Mouse (Mus musculus) naive thymus-derived CD4-positive, alpha-beta T cell, adult 2 months (primary cell): ENCODE measurements around the gene Rnf220.
A peak's percentile ranks its signal among the peaks of the same experiment; 100 is the strongest.
"Not testable (repeated sequence)": the region's sequence is repeated elsewhere in the genome, so short reads cannot be mapped to it uniquely, and the experiment has no call there.

Experiments
- DNase-seq: peaks from one replicate; pipeline ENCODE4 v3.0.0-alpha.2; 2011; ENCODE audit warnings: low read depth

The Rnf220 gene

DNA sequence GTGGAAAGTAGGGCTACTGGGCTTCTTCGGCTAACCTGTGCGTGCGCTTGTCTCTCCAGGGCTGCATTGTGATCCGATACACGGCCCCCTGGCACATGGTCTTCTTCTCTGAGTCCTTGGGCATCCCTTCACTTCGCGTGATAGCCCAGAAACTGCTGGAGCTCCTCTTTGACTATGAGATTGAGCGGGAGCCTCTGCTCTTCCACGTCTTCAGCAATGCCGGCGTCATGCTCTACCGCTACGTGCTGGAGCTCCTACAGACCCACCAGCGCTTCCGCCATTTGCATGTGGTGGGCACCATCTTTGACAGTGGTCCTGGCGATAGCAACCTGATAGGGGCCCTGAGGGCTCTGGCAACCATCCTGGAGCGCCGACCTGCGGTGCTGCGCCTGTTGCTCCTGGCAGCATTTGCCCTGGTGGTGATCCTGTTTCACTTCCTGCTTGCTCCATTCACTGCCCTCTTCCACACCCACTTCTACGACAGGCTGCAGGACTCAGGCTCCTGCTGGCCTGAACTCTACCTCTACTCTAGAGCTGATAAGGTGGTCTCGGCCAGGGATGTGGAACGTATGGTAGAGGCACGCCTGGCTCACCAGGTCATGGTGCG, 228.9 kb downstream of the Rnf220 start:
- DNase-seq = no peak

DNA sequence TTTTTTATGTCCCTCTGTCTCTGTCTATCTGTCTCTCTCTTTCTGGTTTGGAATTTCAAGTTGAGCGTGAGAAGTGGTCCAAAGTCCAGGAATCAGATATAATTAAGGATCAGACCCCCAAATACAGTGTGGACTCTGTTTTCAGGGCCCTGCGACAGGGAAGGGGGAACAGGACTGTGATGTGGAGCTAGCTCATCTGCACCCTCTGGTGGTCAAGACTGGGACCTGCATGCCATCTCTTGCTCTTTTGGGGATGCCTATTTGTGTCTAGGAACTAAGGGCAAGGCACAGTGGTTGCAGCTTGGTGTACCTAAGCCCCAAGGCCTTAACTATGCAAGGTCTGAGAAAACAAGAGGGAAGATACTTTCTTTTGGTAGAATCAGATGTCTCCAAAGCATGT, 229.6 kb downstream of the Rnf220 start:
- DNase-seq = peak; percentile 83

DNA sequence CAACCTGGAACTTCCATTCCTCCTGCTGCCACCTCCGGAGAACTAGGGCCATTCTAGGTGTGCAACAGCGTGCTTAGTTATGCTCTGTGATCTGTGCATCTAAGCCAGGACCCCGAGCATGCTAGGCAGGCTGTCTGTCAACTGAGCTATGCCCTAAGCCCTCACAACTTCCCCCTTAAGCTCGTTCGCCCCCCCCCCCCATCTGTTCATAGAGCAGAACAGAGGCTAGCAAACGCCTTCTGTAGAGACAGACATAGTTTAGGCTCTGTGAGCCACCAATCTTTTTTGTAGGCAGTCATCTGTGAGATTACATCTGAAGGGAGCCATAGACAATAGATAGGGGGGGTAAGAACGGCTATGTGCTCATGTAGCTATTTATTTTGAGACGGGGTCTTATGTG, 233.9 kb downstream of the Rnf220 start:
- no peak for DNase-seq

DNA sequence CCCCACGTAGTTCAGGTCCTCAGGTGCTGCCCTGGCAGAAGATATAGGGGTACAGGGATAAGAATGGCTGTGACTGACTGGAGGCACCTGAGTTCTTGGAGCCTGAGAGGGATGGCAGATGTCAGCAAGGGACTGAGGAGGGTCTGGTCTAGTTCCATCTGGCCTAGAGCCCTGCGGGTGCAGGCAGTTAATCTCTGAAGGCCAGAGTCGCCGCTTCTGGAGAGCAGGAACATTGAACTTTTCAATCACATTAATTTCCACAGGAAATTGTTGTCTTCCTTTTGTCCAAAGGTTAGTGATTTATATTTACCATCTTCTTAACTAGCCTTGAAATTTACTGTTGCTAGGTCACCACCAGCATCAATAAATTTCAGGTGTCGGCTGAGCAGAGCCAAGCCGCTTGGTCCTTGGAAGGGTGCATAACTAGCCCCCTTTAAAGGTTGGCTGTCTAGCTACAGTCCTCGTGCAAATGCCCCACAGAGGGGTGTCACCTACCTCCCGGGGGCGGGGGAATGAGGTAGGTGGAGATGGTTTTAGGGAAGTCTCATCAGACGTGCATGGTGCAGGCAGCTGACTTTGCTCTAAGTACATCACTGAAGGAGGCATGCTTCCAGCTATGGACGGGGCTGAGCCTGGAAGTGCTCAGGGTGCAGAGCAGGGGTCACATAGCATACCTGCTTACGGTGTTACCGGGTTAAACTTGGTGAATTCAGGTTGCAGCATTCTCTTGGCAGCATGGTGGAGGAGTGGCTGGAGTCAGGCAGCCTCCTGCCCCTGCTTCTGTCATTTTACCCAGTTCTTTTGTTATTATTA, 234.5 kb downstream of the Rnf220 start:
- DNase-seq = no peak

DNA sequence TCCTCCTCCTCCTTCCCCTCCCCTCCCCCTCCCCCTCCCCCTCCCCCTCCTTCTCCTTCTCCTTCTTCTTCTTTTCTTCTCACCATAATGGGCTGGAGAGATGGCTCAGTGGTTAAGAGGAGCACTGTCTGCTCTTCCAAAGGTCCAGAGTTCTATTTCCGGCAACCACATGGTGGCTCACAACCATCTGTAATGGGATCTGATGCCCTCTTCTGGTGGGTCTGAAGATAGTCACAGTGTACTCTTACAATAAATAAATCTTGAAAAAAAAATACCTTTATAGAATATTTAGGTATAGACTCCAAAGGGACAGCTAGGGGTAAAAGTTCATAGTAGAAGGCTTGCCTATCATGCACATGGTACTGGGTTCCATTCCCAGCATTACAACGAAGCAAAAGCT, 235.6 kb downstream of the Rnf220 start:
- no peak for DNase-seq

DNA sequence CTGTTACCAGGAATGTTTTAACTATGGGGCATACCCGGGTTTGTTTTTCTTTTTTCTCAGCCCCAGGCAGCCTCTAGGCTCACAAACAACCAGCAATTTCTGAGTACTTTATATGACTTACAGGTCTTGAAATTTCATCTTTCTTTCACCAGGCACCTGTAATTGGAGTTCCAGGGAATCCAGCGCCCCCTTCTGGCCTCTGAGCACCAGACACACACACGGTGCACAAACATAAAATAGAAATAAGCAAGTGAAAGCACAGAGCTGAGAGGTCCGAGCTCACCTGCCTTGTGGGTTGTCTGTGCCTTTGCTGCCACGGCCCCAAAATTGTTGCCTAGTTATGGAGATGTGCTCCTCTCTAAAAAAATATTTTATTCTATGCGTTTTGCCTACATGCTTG, 236.9 kb downstream of the Rnf220 start:
- DNase-seq = not testable (repeated sequence)

DNA sequence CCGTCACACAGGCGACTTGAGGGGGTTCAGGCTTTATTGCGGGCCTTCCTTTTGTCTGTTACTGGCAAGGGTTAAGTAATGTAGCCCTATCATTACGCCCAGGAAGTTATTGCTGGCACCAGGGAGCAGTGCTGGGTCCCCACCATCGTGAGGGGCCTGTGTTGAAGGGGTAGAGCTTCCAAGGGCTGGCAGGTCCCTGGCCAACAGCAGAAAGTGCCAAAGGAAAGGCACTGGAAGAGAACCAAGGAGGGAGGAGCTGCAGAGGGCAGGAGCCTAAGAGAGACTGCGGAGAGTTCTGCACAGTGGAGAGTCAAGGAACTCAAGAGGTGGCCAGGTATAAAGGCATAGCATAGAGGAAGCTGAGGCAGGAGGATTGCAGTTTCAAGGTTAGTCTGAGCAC, 242.2 kb downstream of the Rnf220 start:
- DNase-seq = no peak

DNA sequence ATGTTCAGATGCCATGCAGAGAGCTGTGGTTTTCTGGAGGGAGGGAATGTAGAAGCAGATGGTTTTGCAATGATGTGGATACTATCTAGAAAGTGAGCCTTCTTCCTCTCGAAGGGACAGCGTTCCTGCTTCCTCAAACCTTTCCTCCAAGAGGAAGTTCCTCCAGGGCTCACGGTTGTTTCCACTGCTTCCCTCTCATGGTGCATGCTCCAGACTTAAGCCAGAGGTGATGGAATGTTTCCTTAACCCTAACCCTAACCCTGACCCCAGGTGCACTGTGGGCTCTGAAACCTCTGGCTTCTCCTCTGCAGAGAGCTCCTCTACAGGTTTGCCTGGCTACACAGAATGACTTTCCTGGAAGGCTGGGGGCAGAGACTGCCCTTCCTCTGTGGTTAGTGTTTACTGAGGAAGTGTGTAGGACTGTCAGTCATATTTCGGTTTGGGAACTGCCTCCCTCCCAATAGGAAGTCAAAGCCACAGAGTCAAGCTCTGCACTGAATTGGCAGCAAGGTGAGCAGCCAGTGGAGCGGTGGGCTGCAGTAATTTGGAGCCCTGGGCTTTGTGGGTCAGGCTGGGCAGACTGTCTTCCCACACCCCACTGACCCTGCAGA, 242.7 kb downstream of the Rnf220 start:
- DNase-seq = no peak

DNA sequence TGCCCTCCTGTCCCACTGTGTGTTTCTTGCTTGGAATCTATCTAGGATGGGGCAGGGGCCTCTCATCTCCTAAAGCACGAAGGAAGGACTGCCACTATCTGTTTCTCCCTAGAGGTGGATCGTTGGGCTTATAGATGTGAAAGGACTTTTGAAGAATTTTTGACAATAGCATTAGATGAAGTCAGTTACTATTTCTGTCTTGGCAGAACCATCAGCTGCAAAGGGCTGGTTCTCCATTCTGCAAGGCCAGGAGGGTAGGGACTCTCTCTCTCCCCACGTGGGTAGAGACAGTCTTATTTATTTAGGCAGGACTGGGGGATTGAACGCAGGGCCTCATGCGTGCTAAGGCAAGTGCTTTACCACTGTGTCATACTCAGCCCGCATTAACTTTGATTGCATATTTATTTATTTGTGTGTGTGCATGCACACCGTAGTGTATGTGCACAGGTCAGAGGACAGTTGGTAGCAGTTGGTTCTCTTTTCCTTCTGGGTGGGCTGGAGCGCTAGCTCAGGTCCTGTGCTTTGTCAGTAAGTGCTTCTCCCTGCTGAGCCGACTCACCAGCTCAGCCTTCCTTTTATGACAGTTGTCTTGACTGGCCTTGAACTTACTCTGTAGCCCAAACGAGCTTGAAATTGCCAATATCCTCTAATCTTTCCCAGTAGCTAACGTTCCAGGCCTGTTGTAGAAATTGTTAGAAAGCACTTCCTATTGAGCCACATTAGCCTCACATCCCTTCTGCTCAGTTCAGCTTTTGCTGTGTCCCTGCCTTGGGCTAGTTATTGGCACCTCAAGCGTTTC, 243.4 kb downstream of the Rnf220 start:
- DNase-seq = no peak

DNA sequence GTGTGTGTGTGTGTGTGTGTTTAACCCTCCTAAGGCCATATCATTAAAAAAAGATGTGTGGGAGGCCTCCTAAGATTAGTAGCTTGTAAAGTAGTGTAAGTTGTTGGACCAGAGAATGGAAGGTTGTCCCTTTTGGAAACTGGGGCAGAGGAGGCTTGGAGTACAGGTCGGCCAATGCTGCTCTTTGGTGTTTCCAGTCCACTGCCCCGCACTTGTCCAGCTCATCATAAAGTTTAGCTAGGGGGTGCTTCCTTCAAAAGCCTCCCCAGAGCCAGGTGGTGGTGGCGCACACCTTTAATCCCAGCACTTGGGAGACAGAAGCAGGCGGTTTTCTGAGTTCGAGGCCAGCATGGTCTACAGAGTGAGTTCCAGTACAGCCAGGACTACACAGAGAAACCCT, 244.1 kb downstream of the Rnf220 start:
- no peak for DNase-seq

DNA sequence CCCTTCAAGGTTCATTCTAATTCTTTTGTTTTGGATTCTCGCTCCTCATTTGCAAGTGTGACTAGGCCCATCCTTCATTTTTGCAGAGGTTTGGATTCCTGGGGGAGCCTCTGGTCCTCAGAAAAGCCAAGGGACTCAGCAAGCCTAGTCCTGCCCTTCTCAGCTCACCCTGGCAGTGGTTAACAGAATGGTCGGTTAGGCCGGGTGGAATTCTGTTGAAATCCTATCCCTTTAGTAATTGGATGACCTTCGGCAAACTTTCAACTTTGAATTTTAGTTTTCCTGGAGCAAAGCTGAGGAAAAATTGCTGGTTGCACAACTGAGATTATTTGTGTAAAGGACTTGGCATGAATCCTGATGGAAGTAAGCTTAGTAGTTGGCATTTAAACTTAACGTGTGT, 244.5 kb downstream of the Rnf220 start:
- DNase-seq = no peak

DNA sequence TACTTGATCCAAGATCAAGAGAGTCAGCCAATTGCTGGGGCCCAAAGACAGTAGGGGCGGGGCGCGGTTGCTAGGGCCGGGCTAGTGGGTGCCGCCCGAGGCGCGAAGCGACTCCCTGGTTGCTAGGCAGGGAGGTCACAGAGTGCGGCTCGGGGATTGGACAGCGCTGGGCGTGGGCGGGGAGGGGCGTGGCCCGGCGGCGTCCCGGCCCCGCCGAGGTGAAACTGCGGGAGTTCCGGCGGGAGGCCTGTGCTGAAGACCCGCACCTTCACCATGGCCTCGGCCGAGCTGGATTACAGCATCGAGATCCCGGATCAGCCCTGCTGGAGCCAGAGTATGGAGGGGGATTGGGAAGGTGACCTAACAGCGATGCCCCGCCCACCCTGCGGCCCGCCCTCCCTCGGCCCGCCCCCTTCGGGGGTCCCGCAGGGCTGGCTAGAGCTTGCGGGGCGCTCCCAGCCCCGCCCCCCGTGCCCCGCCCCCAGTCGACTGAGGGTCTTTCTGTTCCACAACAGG, 245.0 kb downstream of the Rnf220 start, which contains the start of the genes Tmem53 and Armh1:
Gene Tmem53 (plus strand): TSS at position 151 of the 516 bp plus-strand sequence.
Gene Armh1 (minus strand): TSS at position 325 of the 516 bp plus-strand sequence.
- peak; percentile 90 for DNase-seq

DNA sequence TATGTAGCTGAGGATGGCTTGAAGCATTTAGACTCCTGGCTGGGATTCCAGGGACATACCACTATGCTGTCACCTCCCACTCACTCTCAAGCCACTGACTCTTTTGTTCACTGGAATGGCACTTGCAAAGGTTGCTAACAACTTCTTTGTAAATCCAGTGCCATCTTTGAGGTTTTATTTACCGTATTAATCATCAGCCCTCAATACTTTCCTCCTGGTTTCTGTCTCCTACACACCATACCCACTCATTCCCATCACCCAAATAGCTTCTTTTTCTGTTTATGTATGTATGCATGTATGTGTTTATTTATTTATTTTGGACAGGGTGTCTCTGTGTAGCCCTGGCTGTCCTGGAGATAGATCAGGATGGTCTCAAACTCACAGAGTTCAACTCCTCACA, 245.9 kb downstream of the Rnf220 start:
- DNase-seq = peak; percentile 28

DNA sequence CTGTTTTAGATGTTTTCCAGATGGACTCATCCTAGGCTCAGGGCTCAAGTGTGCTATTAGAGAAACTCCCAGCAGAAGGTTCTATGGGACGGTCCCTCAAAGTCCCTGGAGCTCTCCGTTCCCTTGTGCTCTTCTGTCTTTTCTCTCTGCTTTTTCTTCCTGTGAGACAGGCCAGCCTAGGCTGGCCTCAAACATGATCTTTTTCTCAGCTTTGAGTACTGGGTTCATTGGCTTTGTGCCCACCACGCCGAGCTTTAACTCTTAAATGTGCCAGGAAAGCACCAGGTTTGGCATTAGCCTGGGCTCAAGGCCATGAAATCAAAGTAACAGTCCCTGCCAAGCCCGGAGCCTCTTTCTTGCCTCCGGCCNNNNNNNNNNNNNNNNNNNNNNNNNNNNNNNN, 256.0 kb downstream of the Rnf220 start:
- no peak for DNase-seq

DNA sequence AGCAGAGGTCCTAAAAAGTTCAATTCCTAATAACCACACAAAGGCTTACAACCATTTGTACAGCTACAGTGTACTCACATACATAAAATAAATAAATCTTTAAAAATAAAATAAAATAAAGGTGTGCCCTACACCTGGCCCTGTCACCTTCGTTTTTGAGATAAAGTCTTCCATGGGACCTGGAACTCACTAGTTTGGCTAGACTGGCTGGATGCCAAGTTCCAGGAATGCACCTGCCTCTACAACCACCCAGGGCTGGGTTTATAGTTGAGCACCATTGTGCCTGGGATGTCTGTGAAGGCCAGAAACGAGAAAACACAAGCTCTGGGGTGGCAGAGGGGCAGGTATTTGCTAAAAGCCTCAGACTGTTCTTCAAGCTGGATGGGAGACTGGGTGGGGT, 257.7 kb downstream of the Rnf220 start:
- no peak for DNase-seq

DNA sequence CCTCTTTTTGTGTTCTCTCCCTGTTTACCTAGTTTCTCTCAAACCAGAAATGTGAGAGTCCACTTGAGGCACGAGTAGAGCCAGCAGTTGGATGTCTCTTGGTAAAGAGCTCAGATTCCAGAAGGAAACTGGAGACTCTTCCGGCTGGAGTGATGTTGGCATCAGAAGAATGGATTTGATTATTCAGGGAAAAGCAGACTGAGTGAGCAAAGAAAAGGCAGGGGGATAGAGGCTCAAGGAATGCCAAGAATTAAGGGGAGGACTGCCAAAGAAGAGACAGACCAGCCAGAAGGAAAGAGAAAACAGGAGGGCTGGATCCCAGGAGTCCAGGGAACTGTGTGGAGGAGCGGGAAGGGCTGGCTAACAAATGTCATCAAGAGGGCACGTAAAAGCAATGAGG, 261.0 kb downstream of the Rnf220 start:
- no peak for DNase-seq

DNA sequence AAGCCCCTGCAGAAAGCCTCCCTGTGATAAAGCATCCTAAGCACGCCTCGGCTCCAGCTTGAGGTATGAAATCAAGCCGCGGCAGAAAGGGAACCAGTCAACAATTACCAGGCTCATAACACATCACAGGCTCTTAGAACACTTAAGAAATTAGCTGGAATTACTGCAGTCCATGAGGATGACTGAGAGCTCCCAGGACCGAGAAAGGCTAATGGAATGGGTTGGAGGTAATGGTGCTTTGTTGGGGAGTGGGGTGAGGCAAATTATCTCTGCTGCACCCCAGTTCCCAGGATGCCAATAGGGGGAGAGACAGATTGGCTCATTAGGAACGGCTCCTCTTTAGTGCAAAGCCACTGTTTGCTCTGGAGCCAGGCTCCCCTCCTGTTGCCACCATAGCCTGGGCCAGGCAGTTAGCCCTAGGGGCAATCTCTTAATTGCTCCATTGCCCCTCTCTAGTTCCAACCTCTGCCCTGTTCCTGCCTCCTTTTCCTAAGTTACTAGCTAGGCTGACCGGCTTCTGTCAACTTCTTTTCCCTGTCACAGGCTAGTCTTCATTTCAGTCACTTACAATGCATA, 262.6 kb downstream of the Rnf220 start:
- DNase-seq = no peak

DNA sequence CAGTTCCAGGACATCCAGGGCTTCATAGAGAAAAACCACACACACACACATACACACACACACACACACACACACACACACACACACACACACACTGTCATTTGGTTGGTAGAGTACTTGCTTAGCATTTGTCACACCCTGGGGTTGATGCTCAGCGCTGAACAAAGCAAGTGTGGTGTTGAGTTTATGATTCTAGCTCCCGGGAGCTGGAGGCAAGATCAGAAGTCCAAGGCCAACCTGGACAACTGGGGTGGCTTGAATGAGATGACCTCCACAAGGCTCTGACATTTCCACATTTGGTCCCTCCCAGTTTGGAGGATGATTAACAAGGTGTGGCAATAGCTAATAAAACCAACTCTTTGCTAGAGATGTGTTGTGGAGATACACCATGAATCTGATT, 265.6 kb downstream of the Rnf220 start:
- DNase-seq = no peak

DNA sequence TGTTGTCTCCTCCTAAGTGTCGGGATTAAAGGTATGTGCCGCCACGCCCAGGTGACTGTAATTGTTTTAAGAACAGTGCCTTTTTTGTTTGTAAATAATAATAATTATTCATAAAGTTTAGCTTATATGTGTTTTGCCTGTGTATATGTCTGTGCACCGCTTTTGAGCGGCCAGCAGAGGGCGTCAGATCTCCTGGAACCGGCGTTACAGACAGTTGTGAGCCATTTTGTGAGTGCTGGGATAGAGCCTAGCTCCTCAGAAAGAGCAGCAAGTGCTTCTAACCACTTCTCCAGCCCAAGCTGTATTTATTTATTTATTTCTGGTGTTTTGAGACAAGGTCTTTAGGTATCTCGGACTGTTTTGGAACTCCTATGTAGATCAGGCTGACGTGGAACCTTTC, 266.5 kb downstream of the Rnf220 start:
- DNase-seq = no peak

DNA sequence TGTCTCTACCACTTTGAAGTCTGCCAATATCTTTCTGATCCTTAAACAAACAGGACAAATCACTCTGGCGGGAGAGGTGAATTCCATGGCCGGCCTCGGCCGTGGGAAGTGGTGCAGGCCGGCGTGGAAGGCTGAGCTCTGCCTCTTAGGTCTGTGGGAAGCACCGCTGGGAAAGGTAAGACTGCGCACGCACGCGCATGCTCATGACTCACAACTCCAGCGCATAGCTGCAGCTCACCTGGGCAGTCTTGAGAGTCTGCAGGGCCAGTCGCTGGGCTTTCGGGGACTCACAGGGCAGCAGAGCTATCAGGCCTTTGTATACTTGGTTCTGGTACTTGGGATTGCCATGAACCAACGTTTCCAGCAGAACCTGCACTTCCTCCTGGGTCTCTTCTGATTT, 267.3 kb downstream of the Rnf220 start:
- DNase-seq = no peak

DNA sequence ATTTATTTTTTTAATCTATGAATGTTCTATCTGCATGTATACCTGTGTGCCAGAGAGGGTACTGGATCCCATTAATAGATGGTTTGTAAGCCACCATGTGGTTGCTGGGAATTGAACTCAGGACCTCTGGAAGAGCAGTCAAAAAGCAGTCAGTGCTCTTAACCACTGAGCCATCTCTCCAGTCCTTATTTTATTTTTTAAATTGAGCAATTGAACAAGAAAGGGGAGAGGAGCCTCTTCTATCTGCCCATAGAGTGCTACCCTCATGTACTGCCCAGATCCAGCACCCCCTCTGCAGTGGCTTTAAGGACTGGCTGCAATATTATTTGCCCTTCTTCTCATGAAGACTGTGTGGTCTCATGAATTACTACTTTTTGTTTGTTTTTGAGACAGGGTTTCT, 271.6 kb downstream of the Rnf220 start:
- no peak for DNase-seq

DNA sequence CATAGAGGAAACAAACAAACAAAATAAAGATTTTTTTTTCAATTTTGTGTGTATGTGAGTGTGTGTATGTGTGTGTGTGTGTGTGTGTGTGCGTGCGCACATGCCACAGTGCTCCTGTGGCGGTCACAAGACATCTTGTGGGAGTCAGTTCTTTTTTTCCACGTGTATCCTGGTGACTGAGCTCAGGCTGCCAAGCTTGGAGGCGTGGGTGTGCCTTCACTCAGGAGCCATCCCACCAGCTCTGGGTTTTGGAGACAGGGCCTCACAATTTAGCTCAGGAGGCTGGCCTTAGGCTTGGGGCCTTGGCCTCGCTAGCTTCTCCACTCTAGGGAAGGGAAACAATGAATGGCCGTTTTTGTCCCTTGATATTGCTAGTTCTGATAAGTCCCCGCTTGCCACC, 272.7 kb downstream of the Rnf220 start:
- DNase-seq = no peak
